Mouse (Mus musculus) embryonic facial prominence, embryonic 14.5 days (tissue): ENCODE measurements around the gene Cenpp. TPM values are rescaled to one million over a fixed set of nuclear protein-coding genes. Genes with fewer than 3 reads are reported as not detected.

Experiments used
- ATAC-seq: fragments of 200-750 bp; cut with Nextera tagmentation; 2 replicates; pipeline ENCODE4 v1.8.0; 2017; ENCODE audit warnings: low read depth, moderate number of reproducible peaks, moderate TSS enrichment
- DNase-seq: peaks from one replicate; pipeline ENCODE4 v3.0.0-alpha.2; 2015; ENCODE audit warnings: low spot score
- H3K27ac ChIP-seq: fragments of 300-500 bp; sonication (generic); replicated peaks from 2 replicates; pipeline ENCODE4 v1.5.1; 2014; ENCODE audit warnings: low read depth, mild to moderate bottlenecking, low read length, moderate library complexity
- H3K27me3 ChIP-seq: fragments of 300-500 bp; sonication (generic); replicated peaks from 2 replicates; pipeline ENCODE4 v1.6.1; 2014; ENCODE audit warnings: low read length; ENCODE audit not compliant: control insufficient read depth, insufficient read depth
- H3K36me3 ChIP-seq: fragments of 300-500 bp; sonication (generic); 2 replicates; pipeline ENCODE4 v1.6.1; 2014; ENCODE audit warnings: low read length, mixed read lengths; ENCODE audit not compliant: control insufficient read depth, insufficient read depth
- H3K4me1 ChIP-seq: fragments of 300-500 bp; sonication (generic); 2 replicates; pipeline ENCODE4 v1.6.1; 2014; ENCODE audit warnings: antibody characterized with exemption, low read length; ENCODE audit not compliant: control insufficient read depth, insufficient read depth
- H3K4me2 ChIP-seq: fragments of 300-500 bp; sonication (generic); 2 replicates; pipeline ENCODE4 v1.6.1; 2014; ENCODE audit warnings: low read depth, mild to moderate bottlenecking, low read length, moderate library complexity, mixed read lengths
- H3K4me3 ChIP-seq: fragments of 300-500 bp; sonication (generic); 2 replicates; pipeline ENCODE4 v1.5.1; 2014; ENCODE audit warnings: low read depth, mild to moderate bottlenecking, low read length
- H3K9ac ChIP-seq: fragments of 300-500 bp; sonication (generic); 2 replicates; pipeline ENCODE4 v1.6.1; 2014; ENCODE audit warnings: low read depth, mild to moderate bottlenecking, low read length, moderate library complexity, mixed read lengths
- H3K9me3 ChIP-seq: fragments of 300-500 bp; sonication (generic); 2 replicates; pipeline ENCODE4 v1.6.1; 2016; ENCODE audit warnings: low read length; ENCODE audit not compliant: control insufficient read depth
- WGBS: fragments of 180-500 bp; shearing (Covaris S2); extraction: QIAGEN DNeasy Blood & Tissue Kit; methylation state at CpG from one replicate; pipeline ENCODE4 v1.1.7; 2014; 5-methylcytosine and 5-hydroxymethylcytosine counted together
- polyA plus RNA-seq: library from polyadenylated mRNA; unstranded; fragments of >200 nt; fragmentation: Nextera tagmentation; extraction: Ambion mirVana; gene quantifications from 2 replicates; pipeline ENCODE4 v1.2.1, GENCODE M21; 2014

Cenpp gene
- polyA plus RNA-seq, 1 experiment from 2014 or later = 24.0 TPM

DNA sequence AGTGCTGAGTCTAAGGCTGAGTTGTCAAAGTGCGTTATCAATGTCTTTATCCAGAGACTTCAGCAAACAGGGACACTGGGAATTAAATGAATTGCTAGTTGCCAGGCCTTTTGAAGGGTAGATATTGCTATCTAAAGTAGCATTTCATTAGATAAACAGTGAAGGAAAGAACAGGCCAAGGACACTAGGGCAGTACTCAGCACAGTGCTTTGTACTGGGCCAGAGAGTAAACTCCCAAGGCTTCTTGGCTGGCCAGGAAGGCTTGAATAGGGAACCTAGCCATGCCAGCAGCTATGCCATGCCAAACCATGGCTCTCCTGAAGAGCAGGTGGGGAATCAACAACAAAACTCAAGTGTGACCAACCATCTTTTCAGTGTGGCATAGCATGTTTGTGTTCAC, 115.6 kb downstream of the Cenpp start:
- 100% methylated on average over 1 of the region's 1 CpGs for WGBS

DNA sequence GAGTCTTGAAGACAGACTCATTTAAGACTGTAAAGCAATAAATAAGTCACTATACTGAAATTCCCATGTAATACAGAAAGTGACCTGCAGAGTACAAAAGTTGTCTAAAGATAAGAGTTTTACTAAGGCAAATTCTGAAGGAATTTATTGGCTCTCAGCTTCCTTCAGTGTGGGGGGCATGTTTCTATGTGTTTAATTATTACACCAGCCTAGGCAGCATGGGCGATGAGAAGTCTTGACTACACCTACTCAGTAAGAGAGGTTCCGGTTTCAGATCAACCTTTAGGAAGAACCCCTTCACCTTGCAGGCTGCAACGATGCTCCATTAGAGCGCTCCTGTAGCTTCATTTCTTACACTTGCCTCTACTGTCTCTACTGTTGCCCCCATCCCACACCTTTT, 121.9 kb downstream of the Cenpp start:
- Histone ChIP-seq H3K4me2 (no peak overlapping the region), H3K27ac (no peak overlapping the region), H3K4me1 (no peaks in the 10 kb centered on the region), H3K9me3 (no peaks in the 10 kb centered on the region), H3K9ac (no peak overlapping the region), H3K36me3 (no peaks in the 10 kb centered on the region), H3K27me3 (no peaks in the 10 kb centered on the region), H3K4me3 (no peak overlapping the region)
- no peak for DNase-seq
- ATAC-seq = no peak
- 92% methylated on average over 4 of the region's 4 CpGs for WGBS

More for the DNA sequence above, 115.6 kb downstream of the Cenpp start:
- ATAC-seq (no peak), DNase-seq (no peak)
- no peak overlapping the region for H3K4me2 ChIP-seq
- H3K27me3 ChIP-seq = no peaks in the 10 kb centered on the region
- no peak overlapping the region for H3K4me3 ChIP-seq
- H3K9me3 ChIP-seq = no peaks in the 10 kb centered on the region
- no peak overlapping the region for H3K9ac ChIP-seq
- H3K27ac ChIP-seq = no peak overlapping the region
- no peaks in the 10 kb centered on the region for H3K36me3 ChIP-seq
- no peaks in the 10 kb centered on the region for H3K4me1 ChIP-seq

GRCm38 (mm10) chr13:49526235-49526634, 126.3 kb downstream of the Cenpp start:
- Histone ChIP-seq H3K9ac (no peak overlapping the region), H3K9me3 (no peaks in the 10 kb centered on the region), H3K27ac (0 out of 2 replicates have a peak overlapping the region, but pooled peaks have one; percentile 10), H3K27me3 (no peaks in the 10 kb centered on the region), H3K4me2 (no peak overlapping the region), H3K36me3 (no peaks in the 10 kb centered on the region), H3K4me3 (no peak overlapping the region), H3K4me1 (no peaks in the 10 kb centered on the region)
- ATAC-seq = no peak
- 52% methylated on average over 2 of the region's 2 CpGs for WGBS
- no peak for DNase-seq

DNA sequence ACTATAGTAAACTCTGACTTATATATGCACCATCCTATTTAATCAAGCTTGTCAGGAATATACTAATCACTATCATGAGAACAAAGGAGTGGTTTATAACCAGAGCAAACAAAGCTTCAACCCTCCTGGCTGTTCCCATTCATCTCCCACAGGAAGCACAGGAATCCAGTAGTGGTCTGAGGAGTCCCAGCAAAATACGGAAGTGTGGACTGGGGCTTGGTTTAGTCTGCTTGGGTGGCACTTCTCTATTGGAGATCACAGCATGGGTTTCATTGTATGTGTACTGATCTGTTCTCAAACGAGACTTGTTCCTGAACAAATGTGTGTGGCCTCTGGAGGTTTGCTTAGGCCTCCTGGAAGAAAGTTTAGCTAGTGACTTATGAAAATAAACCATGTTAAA, 133.8 kb downstream of the Cenpp start:
- Histone ChIP-seq H3K27me3 (no peaks in the 10 kb centered on the region), H3K9me3 (no peaks in the 10 kb centered on the region), H3K4me3 (no peak overlapping the region), H3K27ac (no peak overlapping the region), H3K36me3 (no peaks in the 10 kb centered on the region), H3K4me2 (no peak overlapping the region), H3K9ac (no peak overlapping the region), H3K4me1 (peaks cover 4% of the 10 kb centered on the region)
- WGBS = 33% methylated on average over 2 of the region's 2 CpGs
- DNase-seq (no peak), ATAC-seq (no peak)

DNA sequence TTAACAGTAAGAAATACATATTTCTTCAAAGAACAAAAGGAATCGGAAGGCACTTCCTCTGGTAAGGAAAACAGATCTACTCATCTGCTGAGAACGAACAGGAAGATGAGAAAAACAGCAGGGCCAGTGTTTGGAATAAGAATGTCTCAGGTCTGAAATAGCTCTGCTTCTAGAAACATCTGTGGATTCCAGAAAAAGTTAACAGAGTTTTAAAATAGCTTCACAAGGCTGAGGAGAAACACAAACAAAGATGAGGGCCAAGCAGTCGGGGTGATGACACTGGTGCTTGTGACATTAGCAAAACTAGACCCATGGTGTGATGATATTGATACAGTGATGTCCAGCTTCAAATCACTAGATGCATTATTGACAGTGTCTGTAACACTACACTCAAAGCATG, 145.4 kb downstream of the Cenpp start:
- ATAC-seq = no peak
- WGBS = 54% methylated on average over 3 of the region's 3 CpGs
- H3K4me3 ChIP-seq = no peak overlapping the region

DNA sequence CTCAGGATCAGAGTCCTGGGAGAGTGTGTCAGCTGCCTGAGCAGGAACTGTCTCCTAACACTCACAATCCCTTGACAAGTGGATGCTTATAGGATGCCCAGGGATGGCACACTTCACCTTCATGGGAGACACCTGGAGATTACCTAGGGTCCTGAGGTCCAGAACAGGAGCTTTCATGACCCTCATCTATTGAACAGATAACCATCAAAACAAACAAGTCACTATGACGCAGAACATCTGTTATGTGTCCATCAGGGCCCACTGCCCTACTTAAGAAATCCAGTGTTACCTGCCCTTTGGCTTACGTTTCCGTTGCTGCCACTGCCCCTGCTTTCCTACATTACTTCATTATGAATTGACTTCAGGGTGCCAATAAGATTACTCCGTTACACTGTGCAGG, 146.8 kb downstream of the Cenpp start:
- ATAC-seq (no peak), DNase-seq (no peak)
- no peaks in the 10 kb centered on the region for H3K36me3 ChIP-seq
- no peaks in the 10 kb centered on the region for H3K9me3 ChIP-seq
- H3K27me3 ChIP-seq = no peaks in the 10 kb centered on the region
- WGBS = 74% methylated on average over 4 of the region's 4 CpGs
- peaks cover 4% of the 10 kb centered on the region; the same call in 1 of the 2 replicates for H3K4me1 ChIP-seq
- no peak overlapping the region for H3K27ac ChIP-seq
- H3K9ac ChIP-seq = no peak overlapping the region
- no peak overlapping the region for H3K4me3 ChIP-seq
- no peak overlapping the region for H3K4me2 ChIP-seq

More for the DNA sequence above, 145.4 kb downstream of the Cenpp start:
- Histone ChIP-seq H3K27me3 (no peaks in the 10 kb centered on the region), H3K9me3 (no peaks in the 10 kb centered on the region), H3K4me2 (no peak overlapping the region), H3K27ac (no peak overlapping the region; the same call in 1 of the 2 replicates), H3K36me3 (no peaks in the 10 kb centered on the region), H3K9ac (no peak overlapping the region), H3K4me1 (peaks cover 4% of the 10 kb centered on the region; the same call in 1 of the 2 replicates)
- DNase-seq = peak; percentile 24

DNA sequence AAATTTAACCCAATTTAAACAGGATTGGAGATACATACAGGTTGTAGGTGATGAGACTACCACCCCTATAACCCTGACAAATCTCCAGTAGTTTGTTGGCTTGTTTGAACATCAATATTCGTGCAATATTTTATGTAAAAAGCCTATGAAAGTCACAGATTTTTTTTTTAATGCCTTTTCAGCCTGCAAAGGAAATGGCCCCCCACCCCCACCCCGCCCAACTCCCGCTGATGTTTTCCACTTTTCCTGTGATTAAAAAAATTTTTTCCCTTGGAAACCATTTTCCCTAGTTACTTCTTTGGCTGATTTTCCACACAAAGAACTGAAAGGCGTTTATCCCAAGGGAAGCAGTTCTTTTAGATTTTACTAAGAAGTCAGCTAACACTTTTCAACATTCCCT, 148.1 kb downstream of the Cenpp start, which contains the start of gene Ecm2:
Gene Ecm2, plus strand, starts transcription at position 301 of the 400 bp plus-strand sequence.
- H3K27me3 ChIP-seq = no peaks in the 10 kb centered on the region
- H3K4me1 ChIP-seq = peaks cover 4% of the 10 kb centered on the region; the same call in 1 of the 2 replicates
- 47% methylated on average over 4 of the region's 4 CpGs for WGBS
- peak within 1 kb of the TSS; percentile 48 for H3K27ac ChIP-seq
- H3K9me3 ChIP-seq = no peaks in the 10 kb centered on the region
- DNase-seq = peak; percentile 9
- H3K4me2 ChIP-seq = peak within 1 kb of the TSS; percentile 20; the same call in 1 of the 2 replicates
- H3K4me3 ChIP-seq = no peak within 1 kb of the TSS
- H3K36me3 ChIP-seq = no peaks in the 10 kb centered on the region
- peak within 1 kb of the TSS; percentile 30; the same call in 1 of the 2 replicates for H3K9ac ChIP-seq
- ATAC-seq = no peak

GRCm38 (mm10) chr13:49492376-49493368, 159.9 kb downstream of the Cenpp start, which contains the start of gene Tes3-ps:
Gene Tes3-ps (plus strand): TSS chr13:49493318.
- WGBS = 60% methylated on average over 6 of the region's 6 CpGs
- H3K4me1 ChIP-seq = peaks cover 4% of the 10 kb centered on the region; the same call in 1 of the 2 replicates
- peak within 1 kb of the TSS; percentile 28; the same call in 1 of the 2 replicates for H3K27ac ChIP-seq
- no peak within 1 kb of the TSS for H3K9ac ChIP-seq
- H3K27me3 ChIP-seq = no peaks in the 10 kb centered on the region
- H3K4me2 ChIP-seq = no peak within 1 kb of the TSS
- H3K9me3 ChIP-seq = no peaks in the 10 kb centered on the region
- peak; percentile 33; the same call in 1 of the 2 replicates for ATAC-seq
- H3K4me3 ChIP-seq = no peak within 1 kb of the TSS
- H3K36me3 ChIP-seq = no peaks in the 10 kb centered on the region
- DNase-seq = peak; percentile 43
